Comparison of ENCODE assay signal across 8 mouse cellular contexts in the genomic region with DNA sequence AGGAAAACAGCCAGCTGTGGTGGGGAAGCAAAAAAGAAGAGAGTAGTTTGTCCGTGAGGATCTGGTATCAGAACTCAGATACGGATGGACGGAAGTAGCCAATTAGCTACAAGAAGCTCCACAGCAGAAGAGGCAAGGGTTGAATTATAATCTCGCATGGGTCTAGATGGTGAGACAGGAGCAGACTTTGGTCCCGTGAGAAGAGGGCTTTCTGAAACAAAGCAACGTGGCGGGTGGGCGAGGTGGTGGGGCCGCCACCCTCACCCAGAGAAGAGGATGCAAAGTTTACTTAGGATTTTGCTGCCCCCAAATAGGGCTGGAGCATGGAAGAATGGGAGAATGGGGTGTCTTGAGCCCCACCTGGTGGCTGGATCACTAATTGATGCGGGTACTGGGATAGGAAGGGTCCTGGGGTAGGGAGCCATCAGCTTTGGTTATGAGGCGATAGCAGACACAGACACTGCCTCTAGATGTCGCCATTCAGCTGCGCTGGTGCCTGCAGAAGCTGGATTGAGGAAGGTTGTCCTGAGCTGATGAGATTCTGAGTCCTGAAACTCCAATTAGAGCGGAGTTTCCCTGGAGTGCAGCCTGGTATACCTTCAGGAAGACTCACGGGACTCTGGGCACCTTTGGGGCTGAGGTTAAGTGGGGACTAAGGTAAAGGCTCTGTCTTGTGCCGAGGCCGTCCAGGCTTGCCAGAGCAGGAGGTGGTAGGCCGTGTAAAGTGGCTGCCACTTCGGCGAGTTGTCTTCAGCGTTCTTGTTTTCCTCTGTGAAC. TPM values are rescaled to one million over a fixed set of nuclear protein-coding genes. Genes with fewer than 3 reads are reported as not detected.
A peak's percentile ranks its signal among the peaks of the same experiment; 100 is the strongest.
DNase-seq lines count a peak whose midpoint lies in the region; ATAC-seq and TF ChIP-seq lines count a peak whose summit lies in the region.

No protein-coding gene starts in this region.

- DNase-seq in gastrocnemius, adult 8-10 months (ENCODE audit: low spot score in 2 of 2) = peak; percentile 69 to 75
- peak; percentile 92 for DNase-seq in hindlimb bud, embryonic 11.5 days (ENCODE audit: extremely low spot score, low read depth, low spot score)
- peak; percentile 81 to 83 for DNase-seq in left cerebral cortex, adult 2 months (ENCODE audit: extremely low spot score in 1 of 2, low spot score in 2 of 2)
- peak; percentile 86 for DNase-seq in right cerebral cortex, adult 18-20 months
- peak; percentile 87 for DNase-seq in urinary bladder, postnatal 14 days (ENCODE audit: low spot score)

- intact Hi-C loops in left cerebral cortex, adult 2 months (cut with DNase I) = loop anchor here (2.0 kb wide), 1 partner anchor 52 kb away; no protein-coding TSS in a partner anchor

- TF ChIP-seq CTCF in left cerebral cortex, adult 2 months (IDR thresholded peaks at IDR 0.05) = peak; percentile 96

- H3K4me3 ChIP-seq in left cerebral cortex, adult 2 months = no peak overlapping the region

- peak; percentile 95 for ATAC-seq in activated CD4-positive, CD25-positive, alpha-beta regulatory T cell, adult 4 months
- peak; percentile 99 for ATAC-seq in common myeloid progenitor, adult 5-6 weeks (replicated peaks; ENCODE audit: low read depth, poor library complexity, severe bottlenecking)
- ATAC-seq in megakaryocyte, adult 5-6 weeks (ENCODE audit: poor library complexity, severe bottlenecking) = peak; percentile 99

- no peak overlapping the region for H3K27ac ChIP-seq in left cerebral cortex, adult 2 months

RNA-seq across cellular contexts. Expression of a gene that starts 11.4 kb away (rescaled TPM):
- 10 to 100 TPM; 17.1 to 18.9 TPM for polyA plus RNA-seq in activated CD4-positive, CD25-positive, alpha-beta regulatory T cell, adult 4 months (2017; shearing (Covaris generic))
- total RNA-seq in common myeloid progenitor, adult 5-6 weeks (2017) = 9.8 and 12.4 TPM in 2 replicates
- total RNA-seq in gastrocnemius, adult 8-10 months (2022) = 1 to 10 TPM; 2.0 to 4.6 (median 4.4) TPM
- total RNA-seq in left cerebral cortex, adult 2 months (2021) = 1 to 10 TPM; 8.4 to 8.5 TPM
- 6.8 TPM in 2 replicates for total RNA-seq in megakaryocyte, adult 5-6 weeks (2015)
- total RNA-seq in megakaryocyte, adult 5-6 weeks (2017) = 6.1 and 6.6 TPM in 2 replicates

RNA-seq across cellular contexts. Expression of a gene that starts 21.5 kb away (rescaled TPM):
- not detected for polyA plus RNA-seq in activated CD4-positive, CD25-positive, alpha-beta regulatory T cell, adult 4 months (2017; shearing (Covaris generic))
- total RNA-seq in common myeloid progenitor, adult 5-6 weeks (2017) = not detected in 2 replicates
- total RNA-seq in gastrocnemius, adult 8-10 months (2022) = under 1 TPM in 1 of 4 experiments, not detected in 3; 0.47 TPM
- not detected for total RNA-seq in left cerebral cortex, adult 2 months (2021)
- total RNA-seq in megakaryocyte, adult 5-6 weeks (2015) = not detected in 2 replicates
- not detected in 2 replicates for total RNA-seq in megakaryocyte, adult 5-6 weeks (2017)

RNA-seq across cellular contexts. Expression of a gene that starts 28.5 kb away (rescaled TPM):
- 10 to 100 TPM; 11.4 to 16.2 TPM for polyA plus RNA-seq in activated CD4-positive, CD25-positive, alpha-beta regulatory T cell, adult 4 months (2017; shearing (Covaris generic))
- 3.1 and 4.8 TPM in 2 replicates for total RNA-seq in common myeloid progenitor, adult 5-6 weeks (2017)
- 1 to 10 TPM; 3.7 to 9.5 (median 5.0) TPM for total RNA-seq in gastrocnemius, adult 8-10 months (2022)
- total RNA-seq in left cerebral cortex, adult 2 months (2021) = 1 to 10 TPM; 4.0 to 4.4 TPM
- 0.52 and 2.0 TPM in 2 replicates for total RNA-seq in megakaryocyte, adult 5-6 weeks (2015)
- total RNA-seq in megakaryocyte, adult 5-6 weeks (2017) = 0.73 and 1.5 TPM in 2 replicates

RNA-seq across cellular contexts. Expression of a gene that starts 39.1 kb away (rescaled TPM):
- 100 to 1,000 TPM; 102 to 109 TPM for polyA plus RNA-seq in activated CD4-positive, CD25-positive, alpha-beta regulatory T cell, adult 4 months (2017; shearing (Covaris generic))
- total RNA-seq in common myeloid progenitor, adult 5-6 weeks (2017) = 25.8 and 28.0 TPM in 2 replicates
- 10 to 100 TPM; 36.1 to 46.5 (median 41.2) TPM for total RNA-seq in gastrocnemius, adult 8-10 months (2022)
- total RNA-seq in left cerebral cortex, adult 2 months (2021) = 10 to 100 TPM; 30.2 to 34.3 TPM
- total RNA-seq in megakaryocyte, adult 5-6 weeks (2015) = 18.9 and 25.7 TPM in 2 replicates
- 15.1 and 28.2 TPM in 2 replicates for total RNA-seq in megakaryocyte, adult 5-6 weeks (2017)
